Mouse (Mus musculus) C2C12 (cell line): ENCODE measurements around the gene Galr3.

ENCODE experiments used
- CEBPB ChIP-seq: IDR thresholded peaks from one replicate; pipeline ENCODE4 v1.6.1; 2011; ENCODE audit warnings: low read depth, mild to moderate bottlenecking, control low read depth, moderate library complexity
- CTCF ChIP-seq: IDR thresholded peaks from one replicate; pipeline ENCODE4 v1.5.1; 2011; ENCODE audit not compliant: control insufficient read depth, insufficient read depth, insufficient read length
- USF1 ChIP-seq: IDR thresholded peaks from one replicate; pipeline ENCODE4 v1.6.1; 2011; ENCODE audit warnings: low read depth, mild to moderate bottlenecking, control low read depth, moderate library complexity

DNA sequence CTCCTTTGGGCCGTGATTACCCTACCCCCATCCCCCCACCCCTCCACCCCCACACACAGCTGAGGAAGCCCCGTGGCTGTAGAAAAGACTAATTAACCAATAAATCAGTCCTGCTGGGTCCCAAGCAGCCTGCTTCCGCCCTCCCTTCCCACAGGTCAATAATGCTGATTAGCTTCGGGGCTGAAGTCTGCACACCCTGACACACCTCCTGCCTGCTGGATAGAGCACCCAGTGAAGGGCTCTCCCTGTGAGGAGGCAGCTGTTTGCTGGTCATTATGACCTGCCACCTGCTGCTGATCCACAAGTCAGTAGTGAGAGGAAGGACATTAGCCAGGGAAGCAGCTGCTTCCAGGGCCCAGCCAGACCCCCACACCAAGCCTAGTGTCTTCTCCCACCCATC, 3.2 kb downstream of the Galr3 start:
- TF ChIP-seq USF1 (no peak), CEBPB (no peak), CTCF (no peak)
